Mouse (Mus musculus) T-helper 17 cell (primary cell): ENCODE measurements at regions not wholly inside any gene's neighbourhood (a gene's known extent, or its start where the extent isn't known, plus 50 kb on each side); places are given as distances from the start of the nearest gene placed in this dataset.

ENCODE experiments used
- in situ Hi-C, 2 experiments: fragments of 300-600 bp; cut with MboI, MseI; formaldehyde crosslinking; loops; 1 replicate in 1 of 2; 2 replicates in 1 of 2; pipeline ENCODE4 v1.15.1; 2025; ENCODE audit warnings: high pct_unique_total_duplicates in 2 of 2

GRCm38 (mm10) chr1:120758762-120759161, 156.5 kb downstream of the En1 start:
- in situ Hi-C loops: loop anchor here in 1 of 2 experiments (25.0 kb wide), 1 partner anchor 1721 kb away; no protein-coding TSS in a partner anchor

- in situ Hi-C loops: loop anchor here in 1 of 2 experiments (25.0 kb wide), 1 partner anchor 1722 kb away; no protein-coding TSS in a partner anchor
Observed at GRCm38 (mm10) chr1:120759380-120759779, 157.2 kb downstream of the En1 start.

GRCm38 (mm10) chr1:120761364-120761763, 159.1 kb downstream of the En1 start:
- in situ Hi-C loops: loop anchor here in 1 of 2 experiments (25.0 kb wide), 1 partner anchor 1724 kb away; no protein-coding TSS in a partner anchor

GRCm38 (mm10) chr1:120762498-120762897, 160.3 kb downstream of the En1 start:
- in situ Hi-C loops: loop anchor here in 1 of 2 experiments (25.0 kb wide), 1 partner anchor 1725 kb away; no protein-coding TSS in a partner anchor

- in situ Hi-C loops: loop anchor here in 1 of 2 experiments (25.0 kb wide), 1 partner anchor 1726 kb away; no protein-coding TSS in a partner anchor
Observed at GRCm38 (mm10) chr1:120762921-120763595, 160.8 kb downstream of the En1 start.

- in situ Hi-C loops: loop anchor here in 1 of 2 experiments (25.0 kb wide), 1 partner anchor 1730 kb away; no protein-coding TSS in a partner anchor
Observed at GRCm38 (mm10) chr1:120767054-120767453, 164.8 kb downstream of the En1 start.

GRCm38 (mm10) chr1:120771269-120771668, 169.1 kb downstream of the En1 start:
- in situ Hi-C loops: loop anchor here in 1 of 2 experiments (25.0 kb wide), 1 partner anchor 1734 kb away; no protein-coding TSS in a partner anchor

GRCm38 (mm10) chr1:120776906-120777305, 174.7 kb downstream of the En1 start:
- in situ Hi-C loops: no loop called here

GRCm38 (mm10) chr1:120777468-120777867, 175.2 kb downstream of the En1 start:
- in situ Hi-C loops: no loop called here

GRCm38 (mm10) chr1:120795245-120795644, 193.0 kb downstream of the En1 start:
- in situ Hi-C loops: no loop called here

GRCm38 (mm10) chr1:120801248-120801979, 199.2 kb downstream of the En1 start:
- in situ Hi-C loops: loop anchor here in 1 of 2 experiments (10.0 kb wide), 1 partner anchor 603 kb away; no protein-coding TSS in a partner anchor

GRCm38 (mm10) chr1:120801980-120802364, 199.8 kb downstream of the En1 start:
- in situ Hi-C loops: loop anchor here in 1 of 2 experiments (10.0 kb wide), 1 partner anchor 603 kb away; no protein-coding TSS in a partner anchor

- in situ Hi-C loops: no loop called here
Observed at GRCm38 (mm10) chr1:120814441-120814840, 212.2 kb downstream of the En1 start.

GRCm38 (mm10) chr1:120816237-120816820, 214.1 kb downstream of the En1 start:
- in situ Hi-C loops: no loop called here

GRCm38 (mm10) chr1:120817563-120817962, 215.3 kb downstream of the En1 start:
- in situ Hi-C loops: no loop called here

GRCm38 (mm10) chr1:120831975-120832374, 229.8 kb downstream of the En1 start:
- in situ Hi-C loops: no loop called here

- in situ Hi-C loops: no loop called here
Observed at GRCm38 (mm10) chr1:120842596-120842995, 240.4 kb downstream of the En1 start.

- in situ Hi-C loops: no loop called here
Observed at GRCm38 (mm10) chr1:120846146-120846545, 243.9 kb downstream of the En1 start.

GRCm38 (mm10) chr1:120851860-120852503, 249.8 kb downstream of the En1 start:
- in situ Hi-C loops: no loop called here

- in situ Hi-C loops: no loop called here
Observed at GRCm38 (mm10) chr1:120857566-120857965, 255.3 kb downstream of the En1 start.

GRCm38 (mm10) chr1:120859546-120859945, 257.3 kb downstream of the En1 start:
- in situ Hi-C loops: no loop called here
